Mouse (Mus musculus) forebrain, embryonic 10.5 days (tissue): ENCODE data around the gene Clec2d. TPM values are rescaled to one million over a fixed set of nuclear protein-coding genes. Genes with fewer than 3 reads are reported as not detected.

Experiments used
- DNase-seq: peaks from one replicate; pipeline ENCODE4 v3.0.0-alpha.2; 2017; ENCODE audit warnings: low spot score; ENCODE audit errors: extremely low spot score
- H3K27ac ChIP-seq: fragments of 300-500 bp; sonication (generic); 2 replicates; pipeline ENCODE4 v1.5.1; 2016; ENCODE audit warnings: mild to moderate bottlenecking
- H3K27me3 ChIP-seq: fragments of 300-500 bp; sonication (generic); 2 replicates; pipeline ENCODE4 v1.6.1; 2016; ENCODE audit warnings: mild to moderate bottlenecking; ENCODE audit not compliant: poor library complexity, severe bottlenecking
- H3K36me3 ChIP-seq: fragments of 300-500 bp; sonication (generic); replicated peaks from 2 replicates; pipeline ENCODE4 v1.6.1; 2016; ENCODE audit warnings: mild to moderate bottlenecking, moderate library complexity
- H3K4me1 ChIP-seq: fragments of 300-500 bp; sonication (generic); 2 replicates; pipeline ENCODE4 v1.6.1; 2016
- H3K4me3 ChIP-seq: fragments of 300-500 bp; sonication (generic); 2 replicates; pipeline ENCODE4 v1.5.1; 2016; ENCODE audit warnings: mild to moderate bottlenecking, moderate library complexity
- H3K9me3 ChIP-seq: fragments of 300-500 bp; sonication (generic); 2 replicates; pipeline ENCODE4 v1.6.1; 2016; ENCODE audit warnings: mild to moderate bottlenecking, moderate library complexity
- WGBS: fragments of 180-500 bp; shearing (Covaris S2); methylation state at CpG from one replicate; pipeline ENCODE4 v1.1.7; 2016; 5-methylcytosine and 5-hydroxymethylcytosine counted together
- polyA plus RNA-seq: library from polyadenylated mRNA; unstranded; fragments of >200 nt; fragmentation: Nextera tagmentation; extraction: Ambion mirVana; gene quantifications from 2 replicates; pipeline ENCODE4 v1.2.1, GENCODE M21; 2016

The Clec2d gene
- polyA plus RNA-seq, 1 experiment from 2014 or later, result not detected

DNA sequence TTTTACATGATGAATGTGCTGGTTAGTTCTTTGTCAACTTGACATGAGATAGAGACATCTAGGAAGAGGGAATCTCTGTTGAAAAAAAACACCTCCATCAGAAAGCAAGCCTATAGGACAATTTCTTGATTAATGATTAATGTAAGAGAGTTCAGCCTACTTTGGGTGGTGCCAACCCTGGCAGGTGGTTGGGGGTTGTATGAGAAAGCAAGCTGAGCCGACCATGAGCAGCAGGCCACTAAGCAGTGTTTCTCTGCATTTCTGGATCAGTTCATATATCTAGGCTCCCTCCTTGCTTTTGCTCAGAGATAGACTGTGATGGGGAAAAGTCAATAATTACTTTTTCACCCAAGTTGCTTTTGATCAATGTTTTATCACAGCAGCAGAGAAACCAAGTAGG, 23.9 kb downstream of the Clec2d start:
- H3K4me1 ChIP-seq, result no peaks in the 10 kb centered on the region
- no peaks in the 10 kb centered on the region for H3K36me3 ChIP-seq
- 0 out of 2 replicates have a peak, but pooled peaks cover 3% of the 10 kb centered on the region for H3K9me3 ChIP-seq
- DNase-seq, result no peak
- no peaks in the 10 kb centered on the region for H3K27me3 ChIP-seq
- H3K4me3 ChIP-seq, result no peak overlapping the region
- H3K27ac ChIP-seq, result no peak overlapping the region
- 82% methylated on average over 1 of the region's 1 CpGs for WGBS

DNA sequence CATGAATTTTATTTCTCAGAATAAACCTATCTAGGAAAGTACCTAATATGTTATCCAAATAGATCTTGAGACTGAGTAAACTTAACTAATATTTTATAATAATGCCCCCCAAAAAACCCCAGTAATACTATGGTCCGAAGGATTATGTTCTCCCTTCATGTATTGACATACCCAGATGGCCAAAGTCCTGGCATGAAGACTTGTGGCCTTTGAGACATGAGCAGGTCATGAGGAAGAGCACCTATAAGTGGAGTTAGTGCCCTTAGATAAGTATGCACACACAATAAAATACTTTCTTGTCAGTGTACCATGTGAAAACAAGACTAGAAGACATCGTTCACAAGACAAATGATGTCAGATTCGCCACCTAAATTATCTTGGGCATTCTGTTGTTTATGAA, 24.4 kb downstream of the Clec2d start:
- Histone ChIP-seq H3K4me3 (no peak overlapping the region), H3K27ac (no peak overlapping the region), H3K27me3 (no peaks in the 10 kb centered on the region), H3K9me3 (0 out of 2 replicates have a peak, but pooled peaks cover under 1% of the 10 kb centered on the region), H3K36me3 (no peaks in the 10 kb centered on the region), H3K4me1 (no peaks in the 10 kb centered on the region)
- DNase-seq, result no peak
- 89% methylated on average over 3 of the region's 3 CpGs for WGBS

DNA sequence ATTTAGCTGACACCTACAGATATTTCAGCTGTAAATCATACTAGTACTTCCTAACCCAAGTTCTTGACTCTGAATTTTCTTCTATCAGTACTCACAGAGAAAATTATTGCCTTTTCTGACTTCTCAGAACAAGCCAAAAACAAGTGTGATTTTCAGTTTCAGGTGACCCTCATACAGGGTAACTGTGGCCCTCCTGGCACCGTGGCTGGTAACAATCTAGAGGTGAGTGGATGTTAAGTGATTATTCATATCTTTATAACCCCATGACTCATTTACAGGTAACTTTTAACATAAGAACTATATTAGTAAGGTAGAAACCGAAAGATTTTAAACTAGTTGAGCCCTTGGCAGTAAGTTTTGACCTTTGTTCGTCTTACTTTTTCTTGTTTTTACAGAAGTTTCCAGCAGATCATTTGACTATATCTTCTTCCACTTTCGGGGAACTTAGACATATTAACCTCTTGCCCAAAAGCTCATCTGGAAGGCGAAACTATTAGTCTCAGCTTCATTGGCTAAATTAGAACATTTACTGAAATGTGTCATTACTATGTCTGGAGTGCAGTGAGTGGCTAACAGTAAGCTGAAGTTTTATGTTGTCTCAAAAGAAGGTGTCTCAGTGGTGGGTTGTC, 28.6 kb downstream of the Clec2d start:
- DNase-seq, result no peak
- WGBS, result 88% methylated on average over 5 of the region's 5 CpGs
- Histone ChIP-seq H3K4me1 (no peaks in the 10 kb centered on the region), H3K9me3 (no peaks in the 10 kb centered on the region), H3K4me3 (no peak overlapping the region), H3K27ac (no peak overlapping the region), H3K27me3 (no peaks in the 10 kb centered on the region), H3K36me3 (no peaks in the 10 kb centered on the region)

DNA sequence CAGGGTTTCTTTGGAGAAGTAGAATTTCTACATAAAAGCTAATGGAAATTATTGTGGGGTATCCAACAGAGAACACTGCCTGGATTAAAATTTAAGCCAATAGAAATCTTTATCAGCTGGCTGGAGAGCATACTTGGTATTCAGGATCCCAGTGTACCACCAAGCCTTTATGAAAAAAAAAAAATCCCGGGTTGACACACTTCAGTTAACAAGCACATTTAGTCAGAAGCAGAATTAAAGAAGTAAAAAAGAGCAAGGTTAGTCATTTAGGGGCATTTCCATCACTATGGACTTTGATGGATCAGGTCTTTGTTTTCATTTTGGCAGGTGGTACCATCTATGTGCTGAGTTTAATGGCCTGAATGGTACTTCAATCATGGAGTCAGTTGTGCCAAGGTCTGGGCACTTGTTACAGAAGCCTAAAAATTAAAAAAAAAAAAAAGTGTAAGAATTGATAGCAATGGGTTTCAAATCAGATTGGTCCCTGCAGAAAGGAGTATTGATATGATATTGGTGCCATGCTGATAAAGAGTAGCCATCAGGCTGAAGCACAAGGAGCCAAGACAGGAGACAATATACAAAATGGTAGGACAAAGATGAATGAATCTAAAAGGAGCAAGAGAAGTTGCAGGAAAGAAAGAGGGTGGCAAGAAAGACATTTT, 29.5 kb downstream of the Clec2d start:
- H3K4me1 ChIP-seq, result no peaks in the 10 kb centered on the region
- H3K4me3 ChIP-seq, result no peak overlapping the region
- H3K27ac ChIP-seq, result no peak overlapping the region
- H3K27me3 ChIP-seq, result no peaks in the 10 kb centered on the region
- 81% methylated on average over 1 of the region's 1 CpGs for WGBS
- no peaks in the 10 kb centered on the region for H3K9me3 ChIP-seq
- no peak for DNase-seq
- H3K36me3 ChIP-seq, result no peaks in the 10 kb centered on the region

DNA sequence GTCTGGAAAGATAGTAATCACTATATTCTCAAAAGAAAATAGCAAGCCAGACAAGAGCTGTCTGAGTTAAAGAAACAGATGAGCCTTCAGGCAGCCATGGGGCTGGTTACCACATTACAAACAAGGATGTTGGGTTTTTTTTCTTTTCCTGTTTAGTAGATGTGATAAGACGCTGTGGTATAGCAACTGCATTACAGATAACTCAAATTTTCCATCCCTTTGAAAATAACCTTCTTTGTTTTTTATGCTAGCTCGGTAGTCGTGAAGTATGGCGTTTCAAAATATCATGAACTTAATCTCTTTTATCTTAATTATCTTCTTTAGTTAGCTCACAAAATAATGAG, 30.0 kb downstream of the Clec2d start:
- Histone ChIP-seq H3K36me3 (no peaks in the 10 kb centered on the region), H3K4me3 (no peak overlapping the region), H3K4me1 (no peaks in the 10 kb centered on the region), H3K27ac (no peak overlapping the region), H3K27me3 (no peaks in the 10 kb centered on the region), H3K9me3 (no peaks in the 10 kb centered on the region)
- 87% methylated on average over 4 of the region's 4 CpGs for WGBS
- DNase-seq, result no peak

DNA sequence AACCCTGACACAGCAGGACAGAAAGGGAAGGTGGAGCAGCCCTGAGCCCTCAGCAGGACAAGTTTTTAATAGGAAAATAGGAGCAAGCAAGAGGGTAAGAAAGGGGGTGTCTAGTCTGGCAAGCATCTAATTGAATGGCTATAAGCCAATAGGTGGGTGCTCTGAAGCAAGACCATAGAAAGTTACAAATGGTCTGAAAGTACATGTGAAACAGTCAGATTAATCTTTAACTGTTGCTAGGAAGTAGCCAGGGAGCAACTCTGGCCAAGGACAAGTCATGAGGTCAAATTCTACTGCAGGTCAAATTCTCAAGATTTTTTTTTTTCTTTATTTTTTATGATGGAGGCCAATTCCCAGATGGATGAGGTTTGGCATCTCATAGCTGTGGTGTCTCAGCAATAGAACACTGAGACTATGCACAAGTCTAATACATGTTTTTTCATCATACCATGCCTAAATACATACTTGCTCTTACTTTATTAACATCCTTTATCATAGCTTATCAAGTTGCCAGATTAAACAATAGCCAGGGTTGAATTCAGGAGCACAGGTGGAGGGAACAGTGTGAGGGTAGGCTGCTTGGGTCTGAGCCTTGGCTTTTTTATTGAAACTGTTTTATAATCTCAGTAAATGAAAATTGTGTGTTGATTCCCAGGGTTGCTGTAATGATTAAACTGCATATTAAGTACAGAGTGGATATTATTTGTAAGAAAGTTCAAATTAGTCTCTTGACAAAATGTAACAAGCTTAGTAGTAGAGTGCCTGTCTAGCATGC, 32.2 kb downstream of the Clec2d start:
- H3K4me3 ChIP-seq, result no peak overlapping the region
- H3K36me3 ChIP-seq, result no peaks in the 10 kb centered on the region
- no peak overlapping the region for H3K27ac ChIP-seq
- H3K9me3 ChIP-seq, result no peaks in the 10 kb centered on the region
- H3K4me1 ChIP-seq, result no peaks in the 10 kb centered on the region
- DNase-seq, result no peak
- H3K27me3 ChIP-seq, result no peaks in the 10 kb centered on the region

DNA sequence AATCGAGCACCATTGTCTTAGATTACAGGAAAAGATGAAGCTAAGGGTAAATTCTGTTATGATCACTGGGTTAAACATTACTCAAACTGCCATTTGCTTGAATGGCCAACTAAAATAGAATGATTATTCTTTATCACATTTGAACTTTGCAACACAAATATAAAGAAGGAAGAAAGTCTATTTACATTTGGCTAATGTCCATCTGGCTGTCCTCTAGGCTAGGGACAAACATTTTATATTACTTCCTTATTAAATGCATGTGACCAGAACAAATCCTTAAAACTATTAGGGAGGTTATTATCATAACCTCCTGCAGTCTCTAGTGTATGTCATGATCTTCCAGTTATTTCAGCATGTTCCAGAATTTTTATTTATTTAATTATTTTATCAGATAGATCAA, 33.1 kb downstream of the Clec2d start:
- H3K27me3 ChIP-seq, result no peaks in the 10 kb centered on the region
- no peak overlapping the region for H3K4me3 ChIP-seq
- WGBS, result 81% methylated on average over 1 of the region's 1 CpGs
- no peak overlapping the region for H3K27ac ChIP-seq
- no peaks in the 10 kb centered on the region for H3K4me1 ChIP-seq
- no peaks in the 10 kb centered on the region for H3K36me3 ChIP-seq
- H3K9me3 ChIP-seq, result no peaks in the 10 kb centered on the region
- no peak for DNase-seq

DNA sequence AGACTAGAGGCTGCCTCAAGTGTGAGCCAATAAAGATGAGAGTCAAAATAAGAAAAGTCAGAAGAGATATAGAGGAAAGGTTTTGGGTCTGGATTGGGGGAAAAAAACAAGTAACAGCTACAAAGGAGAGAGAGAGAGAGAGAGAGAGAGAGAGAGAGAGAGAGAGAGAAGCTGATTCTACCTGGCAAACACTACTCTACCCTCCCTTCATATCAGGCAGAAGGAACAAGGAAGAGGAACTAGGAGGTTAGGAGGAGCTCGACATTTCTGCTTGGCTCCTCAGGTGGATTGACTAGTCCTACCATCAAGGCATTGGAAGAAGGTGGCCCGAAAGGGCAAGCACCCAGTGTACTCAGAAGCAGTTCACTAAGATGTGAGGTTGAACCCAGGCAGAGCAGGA, 33.8 kb downstream of the Clec2d start:
- WGBS, result 96% methylated on average over 2 of the region's 2 CpGs

DNA sequence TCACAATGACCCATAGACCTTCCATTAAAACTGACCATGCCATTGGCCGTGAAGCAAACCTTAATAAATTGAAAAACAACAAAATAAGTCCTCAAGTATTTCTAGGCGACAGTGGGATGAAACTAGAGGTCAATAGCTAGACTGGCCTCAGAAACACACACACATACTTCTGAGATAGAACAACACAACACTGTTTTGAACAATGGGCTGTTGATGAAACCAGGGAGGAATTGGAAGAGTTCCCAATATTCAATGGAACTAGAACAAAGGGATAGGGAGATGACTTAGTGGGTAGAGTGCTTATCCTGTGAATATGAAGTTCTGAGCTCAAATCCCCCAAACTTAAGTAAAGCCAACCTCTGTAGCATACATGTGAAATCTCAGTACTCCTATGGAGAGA, 34.6 kb downstream of the Clec2d start:
- Histone ChIP-seq H3K36me3 (no peaks in the 10 kb centered on the region), H3K9me3 (no peaks in the 10 kb centered on the region), H3K27me3 (no peaks in the 10 kb centered on the region), H3K4me3 (no peak overlapping the region), H3K4me1 (no peaks in the 10 kb centered on the region), H3K27ac (no peak overlapping the region)
- WGBS, result 81% methylated on average over 2 of the region's 2 CpGs
- no peak for DNase-seq

More for the DNA sequence above, 33.8 kb downstream of the Clec2d start:
- Histone ChIP-seq H3K36me3 (no peaks in the 10 kb centered on the region), H3K4me1 (no peaks in the 10 kb centered on the region), H3K4me3 (no peak overlapping the region), H3K27me3 (no peaks in the 10 kb centered on the region), H3K9me3 (no peaks in the 10 kb centered on the region), H3K27ac (no peak overlapping the region)
- DNase-seq, result no peak

DNA sequence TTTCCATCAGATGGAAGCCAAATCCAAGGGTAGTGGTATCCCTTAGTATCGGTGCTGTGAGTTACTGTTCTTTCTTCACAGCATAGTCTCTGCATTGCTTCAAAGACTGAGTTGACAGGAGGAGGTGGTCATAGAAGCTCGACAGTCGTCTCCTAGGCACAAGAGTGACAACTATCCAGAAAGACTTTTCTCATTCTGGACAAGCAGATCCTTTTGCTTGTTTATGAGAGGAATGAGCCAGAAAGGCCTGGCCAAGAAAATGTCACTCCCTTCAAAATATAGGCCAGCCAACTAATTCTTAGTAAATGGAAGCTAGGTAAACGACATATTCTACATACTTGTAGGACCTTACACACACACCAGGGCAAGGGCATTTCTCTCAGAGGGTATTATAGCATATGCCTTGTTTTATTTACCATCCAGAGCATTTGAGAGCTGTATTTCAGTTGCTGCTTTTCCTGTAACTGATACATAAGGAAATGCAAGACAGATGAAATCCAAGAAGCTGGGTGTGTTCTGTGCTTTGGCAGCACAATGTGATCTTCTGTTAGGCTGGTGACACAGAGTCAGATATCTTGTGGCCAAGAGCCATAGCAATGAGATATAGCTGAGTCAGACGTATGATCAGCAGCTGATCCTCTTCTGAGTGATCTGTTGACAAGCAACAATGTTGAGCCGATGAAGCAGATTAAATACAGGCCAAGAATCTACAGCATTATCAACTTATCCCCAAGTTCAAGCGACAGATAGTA, 35.6 kb downstream of the Clec2d start:
- no peaks in the 10 kb centered on the region for H3K4me1 ChIP-seq
- H3K27ac ChIP-seq, result no peak overlapping the region
- no peaks in the 10 kb centered on the region for H3K36me3 ChIP-seq
- no peak for DNase-seq
- no peak overlapping the region for H3K4me3 ChIP-seq
- 91% methylated on average over 7 of the region's 7 CpGs for WGBS
- H3K27me3 ChIP-seq, result no peaks in the 10 kb centered on the region
- no peaks in the 10 kb centered on the region for H3K9me3 ChIP-seq

DNA sequence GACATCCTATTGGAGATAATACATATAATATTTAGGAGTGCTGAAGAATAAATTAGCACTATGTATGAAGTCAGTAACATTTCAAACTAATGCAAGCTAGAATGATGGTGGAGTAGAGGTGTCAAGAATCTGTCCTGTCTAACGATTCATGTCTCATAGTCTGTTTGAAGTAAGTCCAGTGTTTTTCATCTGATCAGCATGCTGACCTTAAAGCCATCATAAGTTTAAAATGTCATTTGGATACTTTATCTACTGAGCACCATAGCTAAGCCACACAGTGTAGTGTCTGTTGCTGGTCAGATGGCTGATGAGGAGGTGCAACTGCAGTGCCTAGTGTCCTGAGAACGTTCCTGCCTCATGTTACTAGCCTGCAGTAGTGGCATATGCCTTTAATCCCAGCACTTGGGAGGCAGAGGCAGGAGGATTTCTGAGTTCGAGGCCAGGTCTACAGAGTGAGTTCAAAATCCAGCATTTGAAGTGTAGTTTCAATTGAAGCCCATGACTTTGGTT, 36.4 kb downstream of the Clec2d start:
- H3K4me3 ChIP-seq, result no peak overlapping the region
- H3K9me3 ChIP-seq, result no peaks in the 10 kb centered on the region
- WGBS, result 87% methylated on average over 3 of the region's 3 CpGs
- no peaks in the 10 kb centered on the region for H3K4me1 ChIP-seq
- H3K36me3 ChIP-seq, result no peaks in the 10 kb centered on the region
- no peak for DNase-seq
- no peak overlapping the region for H3K27ac ChIP-seq
- H3K27me3 ChIP-seq, result no peaks in the 10 kb centered on the region

DNA sequence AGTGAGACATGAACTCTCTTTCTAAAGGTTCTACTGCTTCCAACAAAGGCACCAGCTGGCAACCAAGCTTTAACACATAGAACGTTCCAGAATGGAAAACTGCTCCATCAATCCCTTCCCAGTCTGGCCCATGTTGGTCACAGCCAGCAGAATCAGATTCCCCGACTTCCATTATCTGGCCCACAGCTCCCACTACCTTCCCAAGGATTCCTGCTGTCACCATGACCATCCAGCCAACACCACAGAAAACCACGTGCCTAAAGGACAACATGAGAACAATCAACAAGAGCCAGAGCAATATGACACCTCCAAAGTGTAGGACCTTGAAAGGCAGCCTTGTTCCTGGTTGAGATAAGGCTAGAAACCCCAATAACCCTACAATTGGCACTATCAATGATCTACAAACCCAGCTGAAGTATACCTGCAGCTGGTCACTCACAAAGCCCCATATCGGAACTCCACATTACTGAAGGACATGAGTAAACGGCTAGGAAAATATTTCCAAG, 37.8 kb downstream of the Clec2d start:
- no peak overlapping the region for H3K4me3 ChIP-seq
- H3K4me1 ChIP-seq, result no peaks in the 10 kb centered on the region
- no peak for DNase-seq
- H3K27me3 ChIP-seq, result no peaks in the 10 kb centered on the region
- H3K27ac ChIP-seq, result no peak overlapping the region
- no peaks in the 10 kb centered on the region for H3K36me3 ChIP-seq
- WGBS, result 87% methylated on average over 5 of the region's 5 CpGs
- H3K9me3 ChIP-seq, result no peaks in the 10 kb centered on the region
